Mouse (Mus musculus) hematopoietic stem cell, adult 5-6 weeks (primary cell): ENCODE measurements around the gene Pnma5. TPM values are rescaled to one million over a fixed set of nuclear protein-coding genes. Genes with fewer than 3 reads are reported as not detected.

Experiments used
- ATAC-seq, 2 experiments: fragments of 125-278 bp in 1 of 2; replicated peaks in 1 of 2; 2 replicates each; pipeline ENCODE4 v1.8.0; 2016 to 2017; ENCODE audit warnings: inconsistent platforms in 2 of 2, mild to moderate bottlenecking in 2 of 2, moderate number of reproducible peaks in 2 of 2, low read depth in 1 of 2, moderate TSS enrichment in 1 of 2; ENCODE audit not compliant: low FRiP score in 2 of 2, poor library complexity in 2 of 2, severe bottlenecking in 2 of 2, insufficient read depth in 1 of 2, low TSS enrichment in 1 of 2
- total RNA-seq: library from RNA; stranded (forward); fragments of 172-1452, 232-1000 nt; gene quantifications from 2 replicates; pipeline ENCODE4 v1.2.3, GENCODE M21; 2017

Pnma5 gene
- total RNA-seq, 1 experiment from 2014 or later: not detected

GRCm38 (mm10) chrX:72990581-72990980 is 46.3 kb downstream of the Pnma5 start:
- no peak for ATAC-seq

GRCm38 (mm10) chrX:72988431-72988830 is 48.5 kb downstream of the Pnma5 start:
- ATAC-seq: no peak

GRCm38 (mm10) chrX:72987520-72987905 is 49.4 kb downstream of the Pnma5 start:
- ATAC-seq: no peak

- ATAC-seq: peak; percentile 44 to 51; a peak in 2 of 4 replicates
These were observed 49.9 kb downstream of the Pnma5 start, which contains the start of gene Zfp185 for GRCm38 (mm10) chrX:72986841-72987519. Gene Zfp185, plus strand, starts transcription at chrX:72987339.

- no peak for ATAC-seq
These were observed 51.3 kb downstream of the Pnma5 start for GRCm38 (mm10) chrX:72985607-72986006.

Other genes with a start within 250 kb of the Pnma5 start
- not detected in 2 replicates for gene Gabrq, start 211.9 kb downstream of the Pnma5 start, total RNA-seq
- gene Cetn2, start 118.7 kb downstream of the Pnma5 start, total RNA-seq: 98.1 and 157 TPM in 2 replicates
- gene Nsdhl, start 118.5 kb downstream of the Pnma5 start, total RNA-seq: 16.8 and 18.1 TPM in 2 replicates
- gene Zfp185, start 49.8 kb downstream of the Pnma5 start, total RNA-seq: 0.13 TPM in 1 of 2 replicates, not detected in the other
- gene Pnma3, start 27.7 kb upstream of the Pnma5 start, total RNA-seq: not detected in 2 replicates
- gene Xlr4a, start 45.4 kb upstream of the Pnma5 start, total RNA-seq: 39.3 and 48.7 TPM in 2 replicates
- gene Xlr3a, start 60.0 kb upstream of the Pnma5 start, total RNA-seq: 7.7 and 7.9 TPM in 2 replicates
- 0.15 TPM in 1 of 2 replicates, not detected in the other for gene Gm14685, start 79.9 kb upstream of the Pnma5 start, total RNA-seq
- not detected in 2 replicates for gene Xlr5b, start 111.7 kb upstream of the Pnma5 start, total RNA-seq
- gene DXBay18, start 112.3 kb upstream of the Pnma5 start, total RNA-seq: not detected in 2 replicates
- 0.89 TPM in 1 of 2 replicates, not detected in the other for gene Spin2d, start 139.9 kb upstream of the Pnma5 start, total RNA-seq
- gene Xlr3b, start 155.1 kb upstream of the Pnma5 start, total RNA-seq: 17.2 and 18.8 TPM in 2 replicates
- 18.1 and 32.3 TPM in 2 replicates for gene Xlr4b, start 177.2 kb upstream of the Pnma5 start, total RNA-seq
- 3.1 and 5.8 TPM in 2 replicates for gene F8a, start 191.2 kb upstream of the Pnma5 start, total RNA-seq
- 7.6 and 17.8 TPM in 2 replicates for gene Xlr4c, start 206.0 kb upstream of the Pnma5 start, total RNA-seq
- gene Xlr3c, start 228.3 kb upstream of the Pnma5 start, total RNA-seq: not detected in 2 replicates